Mouse (Mus musculus) heart, embryonic 11.5 days (tissue): ENCODE results near the gene Zfp784. TPM values are rescaled to one million over a fixed set of nuclear protein-coding genes. Genes with fewer than 3 reads are reported as not detected.
"Not testable (repeated sequence)": the region's sequence is repeated elsewhere in the genome, so short reads cannot be mapped to it uniquely, and the experiment has no call there.

Source experiments
- ATAC-seq: fragments of 200-750 bp; cut with Nextera tagmentation; replicated peaks from 2 replicates; pipeline ENCODE4 v1.8.0; 2017; ENCODE audit warnings: moderate library complexity; ENCODE audit not compliant: insufficient number of reproducible peaks, low FRiP score, low TSS enrichment
- H3K27ac ChIP-seq: fragments of 300-500 bp; sonication (generic); 2 replicates; pipeline ENCODE4 v1.5.1; 2014; ENCODE audit warnings: mild to moderate bottlenecking, low read depth, low read length
- H3K27me3 ChIP-seq: fragments of 300-500 bp; sonication (generic); 2 replicates; pipeline ENCODE4 v1.6.1; 2014; ENCODE audit warnings: mild to moderate bottlenecking, low read length, mixed read lengths; ENCODE audit not compliant: control insufficient read depth, insufficient read depth
- H3K36me3 ChIP-seq: fragments of 300-500 bp; sonication (generic); 2 replicates; pipeline ENCODE4 v1.6.1; 2014; ENCODE audit warnings: mild to moderate bottlenecking, low read length, moderate library complexity, mixed read lengths; ENCODE audit not compliant: control insufficient read depth, insufficient read depth
- H3K4me1 ChIP-seq: fragments of 300-500 bp; sonication (generic); 2 replicates; pipeline ENCODE4 v1.6.1; 2014; ENCODE audit warnings: low read length; ENCODE audit not compliant: control insufficient read depth, insufficient read depth
- H3K4me2 ChIP-seq: fragments of 300-500 bp; sonication (generic); 2 replicates; pipeline ENCODE4 v1.6.1; 2014; ENCODE audit warnings: mild to moderate bottlenecking, moderate library complexity
- H3K4me3 ChIP-seq: fragments of 300-500 bp; sonication (generic); 2 replicates; pipeline ENCODE4 v1.5.1; 2014; ENCODE audit warnings: low read depth, low read length
- H3K9ac ChIP-seq: fragments of 300-500 bp; sonication (generic); 2 replicates; pipeline ENCODE4 v1.6.1; 2014; ENCODE audit warnings: mild to moderate bottlenecking, low read depth, low read length, moderate library complexity
- H3K9me3 ChIP-seq: fragments of 300-500 bp; sonication (generic); replicated peaks from 2 replicates; pipeline ENCODE4 v1.6.1; 2016; ENCODE audit warnings: low read length; ENCODE audit not compliant: control insufficient read depth
- WGBS: fragments of 180-500 bp; shearing (Covaris S2); extraction: QIAGEN DNeasy Blood & Tissue Kit; methylation state at CpG from one replicate; pipeline ENCODE4 v1.1.7; 2014; ENCODE audit not compliant: insufficient replicate concordance; 5-methylcytosine and 5-hydroxymethylcytosine counted together
- polyA plus RNA-seq: library from polyadenylated mRNA; unstranded; fragments of >200 nt; fragmentation: Nextera tagmentation; extraction: Ambion mirVana; gene quantifications from 2 replicates; pipeline ENCODE4 v1.2.1, GENCODE M21; 2014

The Zfp784 gene
- polyA plus RNA-seq, 1 experiment from 2014 or later: 3.4 TPM

- no peaks in the 10 kb centered on the region for H3K27me3 ChIP-seq
- peak overlapping the region; percentile 83 for H3K4me2 ChIP-seq
- peaks cover 10% of the 10 kb centered on the region for H3K36me3 ChIP-seq
- H3K9ac ChIP-seq: peak overlapping the region; percentile 98
- H3K27ac ChIP-seq: peak overlapping the region; percentile 96
- peak overlapping the region; percentile 90 for H3K4me3 ChIP-seq
- H3K9me3 ChIP-seq: no peaks in the 10 kb centered on the region
- ATAC-seq: peak; percentile 11
- under 1% methylated on average over 13 of the region's 15 CpGs for WGBS
- H3K4me1 ChIP-seq: peaks cover 11% of the 10 kb centered on the region; the same call in 1 of the 2 replicates
Measured at GRCm38 (mm10) chr7:5020685-5021084, 17.6 kb downstream of the Zfp784 start.

- H3K4me2 ChIP-seq: peak within 1 kb of the TSS; percentile 83
- ATAC-seq: peak; percentile 83
- H3K27ac ChIP-seq: peak within 1 kb of the TSS; percentile 96
- H3K4me1 ChIP-seq: peaks cover 11% of the 10 kb centered on the region; the same call in 1 of the 2 replicates
- peak within 1 kb of the TSS; percentile 98 for H3K9ac ChIP-seq
- H3K36me3 ChIP-seq: peaks cover 10% of the 10 kb centered on the region
- WGBS: under 1% methylated on average over 45 of the region's 49 CpGs
- peak within 1 kb of the TSS; percentile 90 for H3K4me3 ChIP-seq
- no peaks in the 10 kb centered on the region for H3K27me3 ChIP-seq
- H3K9me3 ChIP-seq: no peaks in the 10 kb centered on the region
Measured at GRCm38 (mm10) chr7:5020000-5020681, 18.1 kb downstream of the Zfp784 start, which contains the start of the genes Zfp865 and Ccdc106. Gene Zfp865 (plus strand): TSS chr7:5020376. Gene Ccdc106 (plus strand): TSS chr7:5020553.

GRCm38 (mm10) chr7:5019576-5019975, 18.7 kb downstream of the Zfp784 start:
- peaks cover 11% of the 10 kb centered on the region; the same call in 1 of the 2 replicates for H3K4me1 ChIP-seq
- 28% methylated on average over 8 of the region's 8 CpGs for WGBS
- peaks cover 10% of the 10 kb centered on the region for H3K36me3 ChIP-seq
- ATAC-seq, H3K27me3 ChIP-seq, H3K9me3 ChIP-seq: not testable (repeated sequence)
- peak overlapping the region; percentile 83 for H3K4me2 ChIP-seq
- H3K4me3 ChIP-seq: peak overlapping the region; percentile 90
- peak overlapping the region; percentile 96 for H3K27ac ChIP-seq
- peak overlapping the region; percentile 98 for H3K9ac ChIP-seq

- H3K27me3 ChIP-seq: no peaks in the 10 kb centered on the region
- H3K9ac ChIP-seq: no peak overlapping the region
- no peak for ATAC-seq
- no peak overlapping the region for H3K4me3 ChIP-seq
- H3K4me2 ChIP-seq: no peak overlapping the region
- no peak overlapping the region; the same call in 1 of the 2 replicates for H3K27ac ChIP-seq
- H3K4me1 ChIP-seq: peaks cover 11% of the 10 kb centered on the region; the same call in 1 of the 2 replicates
- 94% methylated on average over 20 of the region's 21 CpGs for WGBS
- no peaks in the 10 kb centered on the region for H3K9me3 ChIP-seq
- H3K36me3 ChIP-seq: peaks cover 10% of the 10 kb centered on the region
Measured at GRCm38 (mm10) chr7:5017931-5018330, 20.3 kb downstream of the Zfp784 start.

GRCm38 (mm10) chr7:5017352-5017751, 20.9 kb downstream of the Zfp784 start:
- H3K9me3 ChIP-seq: no peaks in the 10 kb centered on the region
- no peak overlapping the region for H3K4me2 ChIP-seq
- H3K27me3 ChIP-seq: no peaks in the 10 kb centered on the region
- H3K36me3 ChIP-seq: peaks cover 11% of the 10 kb centered on the region
- H3K27ac ChIP-seq: no peak overlapping the region
- no peak for ATAC-seq
- no peak overlapping the region for H3K4me3 ChIP-seq
- peaks cover 11% of the 10 kb centered on the region; the same call in 1 of the 2 replicates for H3K4me1 ChIP-seq
- H3K9ac ChIP-seq: no peak overlapping the region
- WGBS: 91% methylated on average over 16 of the region's 16 CpGs

GRCm38 (mm10) chr7:5016920-5017319, 21.3 kb downstream of the Zfp784 start:
- 92% methylated on average over 2 of the region's 2 CpGs for WGBS
- Histone ChIP-seq H3K9ac (no peak overlapping the region), H3K4me1 (peaks cover 11% of the 10 kb centered on the region; the same call in 1 of the 2 replicates)

GRCm38 (mm10) chr7:5016057-5016456, 22.2 kb downstream of the Zfp784 start:
- ATAC-seq: no peak
- Histone ChIP-seq H3K4me3 (peak overlapping the region; percentile 83), H3K4me1 (peaks cover 4% of the 10 kb centered on the region; the same call in 1 of the 2 replicates), H3K9me3 (no peaks in the 10 kb centered on the region), H3K4me2 (peak overlapping the region; percentile 78), H3K36me3 (peaks cover 12% of the 10 kb centered on the region), H3K27me3 (no peaks in the 10 kb centered on the region), H3K27ac (peak overlapping the region; percentile 99), H3K9ac (peak overlapping the region; percentile 96)
- 67% methylated on average over 3 of the region's 3 CpGs for WGBS

More at GRCm38 (mm10) chr7:5016920-5017319, 21.3 kb downstream of the Zfp784 start:
- no peak overlapping the region for H3K27ac ChIP-seq
- H3K4me2 ChIP-seq: no peak overlapping the region
- H3K36me3 ChIP-seq: peaks cover 9% of the 10 kb centered on the region
- no peaks in the 10 kb centered on the region for H3K27me3 ChIP-seq
- no peak overlapping the region for H3K4me3 ChIP-seq
- ATAC-seq: no peak
- no peaks in the 10 kb centered on the region for H3K9me3 ChIP-seq

- H3K4me2 ChIP-seq: peak within 1 kb of the TSS; percentile 78
- peak within 1 kb of the TSS; percentile 83 for H3K4me3 ChIP-seq
- H3K9ac ChIP-seq: peak within 1 kb of the TSS; percentile 96
- H3K27ac ChIP-seq: peak within 1 kb of the TSS; percentile 99
- H3K27me3 ChIP-seq: no peaks in the 10 kb centered on the region
- H3K36me3 ChIP-seq: peaks cover 18% of the 10 kb centered on the region
- ATAC-seq: peak; percentile 82
- no peaks in the 10 kb centered on the region for H3K9me3 ChIP-seq
- WGBS: 1% methylated on average over 72 of the region's 76 CpGs
- H3K4me1 ChIP-seq: 0 out of 2 replicates have a peak, but pooled peaks cover 2% of the 10 kb centered on the region
Measured at GRCm38 (mm10) chr7:5015118-5016001, 22.9 kb downstream of the Zfp784 start, which contains the start of gene Gm44973. Gene Gm44973 (plus strand): TSS chr7:5015496.
